Mouse (Mus musculus) ES-Bruce4 (cell line): Measurements from ENCODE around the gene Wdpcp.

Experiments
- CTCF ChIP-seq: IDR thresholded peaks from one replicate; pipeline ENCODE4 v1.8.1; 2011; ENCODE audit warnings: low read depth, low read length
- EP300 ChIP-seq: IDR thresholded peaks from 2 replicates; pipeline ENCODE4 v1.6.1; 2011; ENCODE audit warnings: low read depth, low read length; ENCODE audit not compliant: insufficient read depth

DNA sequence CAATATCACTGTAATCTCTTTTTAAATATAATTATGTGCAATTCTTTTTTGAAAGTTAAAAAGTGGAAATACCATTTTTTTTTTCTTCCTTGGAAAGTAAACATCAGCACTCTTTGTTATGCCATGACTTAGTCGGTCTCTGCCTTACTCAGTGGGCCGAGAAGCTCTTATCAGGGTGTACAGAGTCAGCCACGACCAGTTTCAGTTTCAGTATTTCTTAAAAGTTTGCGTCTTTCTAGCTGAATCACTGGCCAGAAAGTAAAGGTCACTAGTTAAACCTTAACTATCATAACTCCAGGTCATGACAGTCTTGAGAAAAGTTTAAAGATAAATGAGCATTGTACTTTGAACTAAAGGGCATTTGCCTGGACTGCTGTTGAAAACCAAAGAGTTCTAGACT lies 22.3 kb upstream of the Wdpcp start:
- no peak for TF ChIP-seq CTCF
- TF ChIP-seq EP300, result no peak
